Mouse (Mus musculus) CH12F3 (cell line): Measurements from ENCODE around the gene Asic5.

Experiments
- in situ Hi-C: fragments of 300-500 bp; cut with MboI; formaldehyde crosslinking; loops from 2 replicates; pipeline ENCODE4 v1.14.3; 2020; ENCODE audit warnings: low sequenced_read_pairs

The Asic5 gene

DNA sequence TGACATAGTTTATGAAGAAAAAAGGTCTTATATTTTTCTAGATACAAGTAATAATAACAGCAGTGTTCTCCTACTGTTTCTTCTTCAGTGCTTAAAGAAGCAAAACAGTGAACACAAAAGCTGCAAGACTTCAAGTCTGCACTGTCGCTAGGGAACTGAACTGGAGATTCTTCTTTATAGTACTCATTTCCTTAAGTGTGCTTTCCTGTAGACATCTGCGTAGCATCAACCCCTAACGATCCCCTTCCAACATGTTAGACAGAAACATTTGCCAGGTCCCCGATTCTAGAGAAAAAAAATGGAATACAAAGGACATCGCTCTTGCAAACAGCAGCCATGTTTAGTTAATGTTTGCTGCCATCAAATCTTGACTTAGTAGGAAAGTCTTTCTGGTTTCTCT, 85.7 kb downstream of the Asic5 start:
- in situ Hi-C loops, result no loop called here
